Mouse (Mus musculus) testis, adult 2 months (tissue): ENCODE results near the gene Olfr1265. TPM values are rescaled to one million over a fixed set of nuclear protein-coding genes. Genes with fewer than 3 reads are reported as not detected.

Experiments used
- H3K27ac ChIP-seq: fragments of 200-500 bp; 2 replicates; pipeline ENCODE4 v1.5.1; 2012; ENCODE audit warnings: low read depth, low read length; ENCODE audit not compliant: control insufficient read depth, insufficient read depth
- H3K27me3 ChIP-seq: fragments of 200-500 bp; 2 replicates; pipeline ENCODE4 v1.6.1; 2012; ENCODE audit warnings: mild to moderate bottlenecking, low read length, moderate library complexity; ENCODE audit not compliant: control insufficient read depth, insufficient read depth
- H3K36me3 ChIP-seq: fragments of 200-500 bp; 2 replicates; pipeline ENCODE4 v1.6.1; 2012; ENCODE audit warnings: mild to moderate bottlenecking, low read length; ENCODE audit not compliant: control insufficient read depth, insufficient read depth
- H3K4me1 ChIP-seq: fragments of 200-500 bp; 2 replicates; pipeline ENCODE4 v1.6.1; 2012; ENCODE audit warnings: low read length; ENCODE audit not compliant: control insufficient read depth, insufficient read depth
- H3K4me3 ChIP-seq: fragments of 200-500 bp; 2 replicates; pipeline ENCODE4 v1.5.1; 2012; ENCODE audit warnings: low read depth, mild to moderate bottlenecking, low read length, moderate library complexity, mixed read lengths; ENCODE audit not compliant: control insufficient read depth
- CTCF ChIP-seq: fragments of 200-500 bp; IDR thresholded peaks from 2 replicates; pipeline ENCODE4 v1.5.1; 2012; ENCODE audit warnings: low read depth, mild to moderate bottlenecking, inconsistent platforms, low read length, moderate library complexity; ENCODE audit not compliant: control insufficient read depth, insufficient read depth, insufficient replicate concordance
- POLR2A ChIP-seq: fragments of 200-500 bp; IDR thresholded peaks from 2 replicates; pipeline ENCODE4 v1.6.1; 2012; ENCODE audit warnings: low read depth, mild to moderate bottlenecking, inconsistent platforms, low read length, moderate library complexity; ENCODE audit not compliant: control insufficient read depth
- polyA plus RNA-seq: library from polyadenylated mRNA; depleted of rRNA; stranded (reverse); fragments of >200 nt; gene quantifications from 2 replicates; pipeline ENCODE4 v1.2.3, GENCODE M21; 2012; rRNA removed

Olfr1265 gene
- polyA plus RNA-seq, result not detected in 2 replicates

GRCm38 (mm10) chr2:90035037-90035436, at the start of gene Olfr1265:
Gene Olfr1265 (plus strand): TSS chr2:90035337.
- no peak within 1 kb of the TSS for H3K27ac ChIP-seq
- no peak within 1 kb of the TSS for H3K4me3 ChIP-seq
- H3K4me1 ChIP-seq, result no peaks in the 10 kb centered on the region
- no peaks in the 10 kb centered on the region for H3K27me3 ChIP-seq
- TF ChIP-seq CTCF, result no peak
- TF ChIP-seq POLR2A, result no peak
- H3K36me3 ChIP-seq, result no peaks in the 10 kb centered on the region

- Histone ChIP-seq H3K4me3 (no peak within 1 kb of the TSS), H3K27me3 (no peaks in the 10 kb centered on the region), H3K4me1 (no peaks in the 10 kb centered on the region), H3K27ac (no peak within 1 kb of the TSS), H3K36me3 (no peaks in the 10 kb centered on the region)
- no peak for TF ChIP-seq POLR2A
- TF ChIP-seq CTCF, result no peak
Measured at GRCm38 (mm10) chr2:89990921-89991320, 44.2 kb upstream of the Olfr1265 start, which contains the start of gene Olfr1261. Gene Olfr1261 (plus strand): TSS chr2:89991221.

DNA sequence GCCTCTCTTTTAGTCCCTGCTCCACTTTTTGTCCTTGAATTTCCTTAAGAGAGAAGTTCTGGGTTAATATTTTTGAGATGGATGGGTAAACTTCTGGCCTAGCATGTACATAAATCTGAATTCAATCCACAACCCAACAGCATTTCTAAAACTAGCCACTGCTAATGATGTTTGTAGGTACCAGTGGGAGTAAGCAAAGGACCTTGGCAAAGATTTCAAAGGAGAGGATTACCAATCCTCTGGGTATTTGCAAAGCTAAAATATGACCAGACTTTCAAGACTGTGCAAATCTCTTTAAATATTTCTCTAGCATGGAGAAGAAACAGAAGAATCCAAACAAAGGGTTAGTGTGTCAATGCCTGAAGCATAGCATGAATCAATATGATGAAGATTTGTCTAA, 35.3 kb upstream of the Olfr1265 start, which contains the start of gene Olfr1262:
Gene Olfr1262 (plus strand): TSS at position 301 of the 400 bp plus-strand sequence.
- Histone ChIP-seq H3K4me1 (no peaks in the 10 kb centered on the region), H3K27me3 (no peaks in the 10 kb centered on the region), H3K4me3 (no peak within 1 kb of the TSS), H3K36me3 (no peaks in the 10 kb centered on the region), H3K27ac (no peak within 1 kb of the TSS)
- no peak for TF ChIP-seq POLR2A
- no peak for TF ChIP-seq CTCF

DNA sequence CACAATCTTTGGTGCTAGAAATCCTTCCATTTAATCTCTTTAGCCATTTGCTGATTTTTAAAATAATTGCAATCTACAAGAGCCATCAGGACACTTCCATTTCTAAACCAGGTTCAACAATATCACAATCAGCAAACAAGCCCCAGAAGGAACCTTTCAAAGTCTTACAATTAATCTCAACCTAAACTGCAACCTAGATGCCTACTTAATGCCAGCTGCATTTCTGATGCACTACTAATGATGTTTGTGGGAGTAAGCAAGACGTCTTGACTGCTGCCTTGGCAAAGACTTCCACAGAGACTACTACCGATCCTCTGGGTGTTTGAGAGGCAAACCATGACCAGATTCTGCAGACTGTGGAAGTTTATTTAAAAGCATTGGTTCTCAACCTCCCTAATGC, 23.3 kb upstream of the Olfr1265 start, which contains the start of gene Olfr1263:
Gene Olfr1263 (plus strand): TSS at position 301 of the 400 bp plus-strand sequence.
- Histone ChIP-seq H3K27me3 (no peaks in the 10 kb centered on the region), H3K36me3 (no peaks in the 10 kb centered on the region), H3K27ac (no peak within 1 kb of the TSS), H3K4me3 (no peak within 1 kb of the TSS), H3K4me1 (no peaks in the 10 kb centered on the region)
- TF ChIP-seq POLR2A (no peak), CTCF (no peak)

DNA sequence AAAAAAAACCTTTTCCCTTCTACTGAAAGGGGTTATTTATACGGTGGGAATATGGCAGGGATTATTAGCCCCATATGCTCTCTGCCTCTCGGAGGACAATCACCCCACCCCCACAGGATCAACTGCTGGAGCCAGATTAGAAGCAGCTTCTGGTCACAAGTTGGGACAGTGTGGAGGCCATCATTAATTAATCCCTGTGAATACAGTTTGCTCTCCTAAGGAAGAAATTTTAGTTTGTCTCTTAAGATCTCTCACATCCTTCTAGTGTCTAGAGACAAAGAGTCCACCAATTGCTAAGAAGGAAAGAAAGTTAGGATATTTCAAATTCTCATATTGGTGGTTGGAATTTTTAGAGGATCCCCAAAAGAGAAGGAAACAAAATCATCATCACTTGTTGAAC, 9.7 kb upstream of the Olfr1265 start, which contains the start of gene Olfr1264:
Gene Olfr1264 (minus strand): TSS at position 101 of the 400 bp plus-strand sequence.
- no peak within 1 kb of the TSS for H3K4me3 ChIP-seq
- TF ChIP-seq CTCF, result no peak
- no peak for TF ChIP-seq POLR2A
- H3K27ac ChIP-seq, result no peak within 1 kb of the TSS
- H3K4me1 ChIP-seq, result no peaks in the 10 kb centered on the region
- no peaks in the 10 kb centered on the region for H3K27me3 ChIP-seq
- H3K36me3 ChIP-seq, result no peaks in the 10 kb centered on the region

- H3K27me3 ChIP-seq, result no peaks in the 10 kb centered on the region
Measured at GRCm38 (mm10) chr2:90063494-90063893, 28.4 kb downstream of the Olfr1265 start, which contains the start of gene Olfr140. Gene Olfr140 (minus strand): TSS chr2:90063594.

DNA sequence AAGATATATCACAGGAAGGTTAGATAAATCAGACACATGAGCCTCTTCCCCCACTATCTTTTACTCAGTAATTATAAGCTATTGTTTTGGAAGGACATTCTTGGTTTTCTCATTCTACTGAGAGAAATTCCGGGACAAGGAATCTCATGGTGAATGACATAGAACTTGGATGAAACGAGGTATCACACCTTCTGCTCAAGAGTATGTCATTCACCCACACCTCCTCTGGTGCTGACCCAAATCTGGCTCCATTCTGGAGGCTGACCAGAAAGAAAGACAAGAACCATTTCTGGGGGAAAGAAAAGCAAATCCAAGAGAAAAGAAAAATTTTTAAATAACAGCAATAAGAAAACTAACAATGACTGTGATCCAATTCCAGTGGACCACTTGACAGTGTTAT, 34.9 kb downstream of the Olfr1265 start:
- Histone ChIP-seq H3K4me1 (no peaks in the 10 kb centered on the region), H3K4me3 (no peak overlapping the region), H3K27ac (no peak overlapping the region), H3K27me3 (no peaks in the 10 kb centered on the region), H3K36me3 (no peaks in the 10 kb centered on the region)
- TF ChIP-seq CTCF (no peak), POLR2A (no peak)

More at GRCm38 (mm10) chr2:90063494-90063893, 28.4 kb downstream of the Olfr1265 start, which contains the start of gene Olfr140:
- Histone ChIP-seq H3K27ac (no peak within 1 kb of the TSS), H3K4me3 (no peak within 1 kb of the TSS), H3K36me3 (no peaks in the 10 kb centered on the region), H3K4me1 (no peaks in the 10 kb centered on the region)
- TF ChIP-seq CTCF (no peak), POLR2A (no peak)

Other genes starting within 250 kb of the Olfr1265 start
- not detected in 2 replicates for gene Olfr1254, start 241.7 kb upstream of the Olfr1265 start, polyA plus RNA-seq
- not detected in 2 replicates for gene Olfr1255, start 223.3 kb upstream of the Olfr1265 start, polyA plus RNA-seq
- gene Olfr1256, start 193.8 kb upstream of the Olfr1265 start, polyA plus RNA-seq, result not detected in 2 replicates
- not detected in 2 replicates for gene Olfr48, start 187.1 kb upstream of the Olfr1265 start, polyA plus RNA-seq
- 0.06 and 0.27 TPM in 2 replicates for gene Olfr1257, start 156.9 kb upstream of the Olfr1265 start, polyA plus RNA-seq
- gene Olfr1258, start 108.0 kb upstream of the Olfr1265 start, polyA plus RNA-seq, result not detected in 2 replicates
- 0.15 TPM in 1 of 2 replicates, not detected in the other for gene Olfr1259, start 86.7 kb upstream of the Olfr1265 start, polyA plus RNA-seq
- gene Olfr1260, start 61.0 kb upstream of the Olfr1265 start, polyA plus RNA-seq, result not detected in 2 replicates
- not detected in 2 replicates for gene Olfr1261, start 44.1 kb upstream of the Olfr1265 start, polyA plus RNA-seq
- gene Olfr1262, start 35.2 kb upstream of the Olfr1265 start, polyA plus RNA-seq, result not detected in 2 replicates
- not detected in 2 replicates for gene Olfr1263, start 23.2 kb upstream of the Olfr1265 start, polyA plus RNA-seq
- gene Olfr1264, start 9.8 kb upstream of the Olfr1265 start, polyA plus RNA-seq, result not detected in 2 replicates
- gene Olfr140, start 28.3 kb downstream of the Olfr1265 start, polyA plus RNA-seq, result not detected in 2 replicates
- not detected in 2 replicates for gene Olfr1269, start 86.1 kb downstream of the Olfr1265 start, polyA plus RNA-seq
- gene Olfr32, start 107.0 kb downstream of the Olfr1265 start, polyA plus RNA-seq, result 0.52 and 0.69 TPM in 2 replicates
- 0.06 and 0.37 TPM in 2 replicates for gene Olfr1270, start 117.8 kb downstream of the Olfr1265 start, polyA plus RNA-seq
- not detected in 2 replicates for gene Olfr1506, start 189.2 kb downstream of the Olfr1265 start, polyA plus RNA-seq
- 0.04 and 0.12 TPM in 2 replicates for gene Olfr142, start 222.3 kb downstream of the Olfr1265 start, polyA plus RNA-seq
- 0.08 TPM in 1 of 2 replicates, not detected in the other for gene Olfr1271, start 235.7 kb downstream of the Olfr1265 start, polyA plus RNA-seq